Mouse (Mus musculus) ES-E14 (cell line): ENCODE results near the gene Gm13275.

Experiments
- CHD2 ChIP-seq: IDR thresholded peaks from 2 replicates; pipeline ENCODE4 v1.6.1; 2014; ENCODE audit warnings: mild to moderate bottlenecking, low read depth, low read length, inconsistent platforms
- HCFC1 ChIP-seq: IDR thresholded peaks from 2 replicates; pipeline ENCODE4 v1.6.1; 2012; ENCODE audit warnings: low read length, inconsistent platforms, borderline replicate concordance; ENCODE audit not compliant: insufficient read depth
- MAFK ChIP-seq: IDR thresholded peaks from 2 replicates; pipeline ENCODE4 v1.6.1; 2014; ENCODE audit warnings: mild to moderate bottlenecking, low read depth, low read length, inconsistent platforms; ENCODE audit not compliant: insufficient read depth
- ZC3H11A ChIP-seq: IDR thresholded peaks from 2 replicates; pipeline ENCODE4 v1.6.1; 2012; ENCODE audit warnings: low read depth, mild to moderate bottlenecking, inconsistent platforms, low read length, borderline replicate concordance
- ZNF384 ChIP-seq: IDR thresholded peaks from 2 replicates; pipeline ENCODE4 v1.6.1; 2012; ENCODE audit warnings: low read depth, low read length, inconsistent platforms

DNA sequence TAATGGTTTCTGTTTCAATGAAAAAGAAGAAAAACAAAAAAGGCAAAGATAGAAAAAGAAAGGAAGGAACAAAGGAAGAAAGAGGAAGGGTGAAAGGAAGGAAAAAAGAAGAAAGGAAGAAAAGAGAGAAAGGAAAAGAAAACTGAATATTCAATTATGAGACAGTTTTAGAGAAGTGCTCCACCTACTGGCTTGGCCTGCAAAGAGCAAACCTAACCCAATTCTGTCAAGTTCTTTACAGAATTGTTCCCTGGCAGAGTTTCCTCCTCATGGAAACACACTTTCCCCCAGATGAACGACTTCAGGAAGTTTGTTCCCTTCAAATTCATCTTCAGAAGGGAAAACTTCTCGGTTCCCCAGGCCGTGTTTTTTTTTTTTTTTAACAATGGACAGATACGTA is 28.7 kb downstream of the Gm13275 start:
- TF ChIP-seq ZC3H11A: no peak
- TF ChIP-seq MAFK: no peak
- TF ChIP-seq HCFC1: no peak
- TF ChIP-seq CHD2: no peak
- TF ChIP-seq ZNF384: no peak
